Comparison of ENCODE assay signal across 10 mouse cellular contexts in the genomic region with DNA sequence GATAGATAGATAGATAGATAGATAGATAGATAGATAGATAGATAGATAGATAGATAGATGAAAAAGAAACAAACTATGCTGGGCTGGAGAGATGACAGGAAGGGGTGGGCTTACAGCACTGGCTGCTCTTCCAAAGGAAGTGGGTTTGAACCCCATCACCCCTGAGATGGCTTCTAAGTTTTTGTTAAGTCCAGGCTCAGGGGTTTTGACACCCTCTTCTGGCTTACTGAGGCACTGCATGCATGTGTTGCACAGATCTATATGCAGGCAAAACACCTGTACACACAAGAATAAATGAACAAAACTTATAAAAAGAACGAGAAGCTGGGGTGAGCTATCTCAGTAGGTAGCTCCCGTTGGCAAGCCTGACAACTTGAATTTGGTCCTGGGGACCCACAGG. TPM values are rescaled to one million over a fixed set of nuclear protein-coding genes. Genes with fewer than 3 reads are reported as not detected.
DNase-seq lines count a peak whose midpoint lies in the region; ATAC-seq and TF ChIP-seq lines count a peak whose summit lies in the region.
"Had no signal": no experiment of that assay in that cellular context is flagged by ENCODE, and none has a peak within 500 bp of the region (broad histone marks: within the 10 kb centered on the region; RNA-seq: fewer than 3 reads in every experiment).

No protein-coding gene starts in this region.

- no peak for TF ChIP-seq POLR2A in lung, adult 2 months (IDR thresholded peaks at IDR 0.05; ENCODE audit: borderline replicate concordance, extremely low read depth, low read depth, low read length)
- TF ChIP-seq POLR2A in thymus, adult 2 months (IDR thresholded peaks at IDR 0.05; ENCODE audit: control insufficient read depth, extremely low read depth, insufficient read depth, low read length, poor library complexity) = no peak

- WGBS in lung, adult 2 months = 47% methylated on average over 2 of the region's 2 CpGs
- 33% methylated on average over 2 of the region's 2 CpGs for whole genome bisulfite sequencing in thymus, adult 2 months
- WGBS in hindbrain, embryonic 11.5 days = 70% methylated on average over 2 of the region's 2 CpGs

- no peaks in the 10 kb centered on the region for H3K27me3 ChIP-seq in thymus, adult 2 months (ENCODE audit: control insufficient read depth, insufficient read depth, low read length)
- H3K27me3 ChIP-seq in hindbrain, embryonic 11.5 days (ENCODE audit: control insufficient read depth, insufficient read depth, low read length) = no peaks in the 10 kb centered on the region
- H3K27me3 ChIP-seq: intestine, embryonic 15.5 days had no signal

- no peak overlapping the region for H3K9ac ChIP-seq in hindbrain, embryonic 11.5 days (ENCODE audit: low read depth, low read length)
- H3K9ac ChIP-seq: intestine, embryonic 15.5 days had no signal

- no peak overlapping the region for H3K4me3 ChIP-seq in lung, adult 2 months (replicated peaks; ENCODE audit: extremely low read depth, low read depth, low read length)
- no peak overlapping the region for H3K4me3 ChIP-seq in thymus, adult 2 months (ENCODE audit: control insufficient read depth, insufficient read depth, low read length)
- no peak overlapping the region for H3K4me3 ChIP-seq in hindbrain, embryonic 11.5 days (ENCODE audit: low read depth, low read length)
- H3K4me3 ChIP-seq: intestine, embryonic 15.5 days; myocyte had no signal

- no peaks in the 10 kb centered on the region for H3K4me1 ChIP-seq in lung, adult 2 months (ENCODE audit: control insufficient read depth, insufficient read depth, low read length)
- no peaks in the 10 kb centered on the region for H3K4me1 ChIP-seq in thymus, adult 2 months (replicated peaks; ENCODE audit: control insufficient read depth, insufficient read depth, low read length)
- H3K4me1 ChIP-seq in hindbrain, embryonic 11.5 days (replicated peaks; ENCODE audit: control insufficient read depth, insufficient read depth, low read length) = no peaks in the 10 kb centered on the region
- H3K4me1 ChIP-seq: intestine, embryonic 15.5 days had no signal

- H3K4me2 ChIP-seq in hindbrain, embryonic 11.5 days (replicated peaks; ENCODE audit: low read depth, low read length) = no peak overlapping the region
- H3K4me2 ChIP-seq: intestine, embryonic 15.5 days had no signal

- ATAC-seq in hindbrain, embryonic 11.5 days (ENCODE audit: low FRiP score) = no peak
- ATAC-seq: intestine, embryonic 15.5 days had no signal

- no peaks in the 10 kb centered on the region for H3K36me3 ChIP-seq in thymus, adult 2 months (ENCODE audit: control insufficient read depth, insufficient read depth, low read length)
- no peaks in the 10 kb centered on the region for H3K36me3 ChIP-seq in hindbrain, embryonic 11.5 days (ENCODE audit: control insufficient read depth, insufficient read depth, low read length)
- H3K36me3 ChIP-seq: intestine, embryonic 15.5 days had no signal

- DNase-seq in layer of hippocampus, adult 11-12 months (ENCODE audit: low spot score) = peak; percentile 20
- DNase-seq in layer of hippocampus, postnatal 14 days (ENCODE audit: low spot score in 2 of 2) = no peak
- DNase-seq in T-cell, adult 2 months (ENCODE audit: low spot score) = peak; percentile 82
- peak; percentile 30 for DNase-seq in lung, adult 2 months
- peak; percentile 81 for DNase-seq in thymus, adult 2 months
- no peak for DNase-seq in Muller cell, postnatal 12 days (ENCODE audit: inconsistent ontology term)
- DNase-seq in hindbrain, embryonic 11.5 days (ENCODE audit: low spot score) = no peak
- no peak for DNase-seq in urinary bladder, postnatal 14 days (ENCODE audit: low spot score)

- no peaks in the 10 kb centered on the region for H3K9me3 ChIP-seq in hindbrain, embryonic 11.5 days (ENCODE audit: control insufficient read depth, low read length)
- H3K9me3 ChIP-seq: intestine, embryonic 15.5 days had no signal

- peak; percentile 32 for TF ChIP-seq CTCF in lung, adult 2 months (IDR thresholded peaks at IDR 0.05; ENCODE audit: insufficient read depth, low read length)
- no peak for TF ChIP-seq CTCF in thymus, adult 2 months (IDR thresholded peaks at IDR 0.05; ENCODE audit: borderline replicate concordance, control insufficient read depth, extremely low read depth, insufficient read depth, low read length, poor library complexity)

- H3K27ac ChIP-seq in thymus, adult 2 months (ENCODE audit: control insufficient read depth, insufficient read depth, low read length) = no peak overlapping the region
- no peak overlapping the region for H3K27ac ChIP-seq in hindbrain, embryonic 11.5 days (ENCODE audit: low read depth, low read length)
- H3K27ac ChIP-seq: intestine, embryonic 15.5 days had no signal

RNA-seq across cellular contexts. Expression of gene Jak1, which starts 55.5 kb away (rescaled TPM):
- total RNA-seq in layer of hippocampus, postnatal 14 days (2021) = 100 to 1,000 TPM; 105 to 108 TPM
- 45.2 and 55.1 TPM in 2 replicates for polyA plus RNA-seq in lung, adult 2 months (2012; rRNA removed)
- 97.7 and 109 TPM in 2 replicates for polyA plus RNA-seq in thymus, adult 2 months (2012; rRNA removed)
- 62.9 and 68.0 TPM in 2 replicates for polyA plus RNA-seq in hindbrain, embryonic 11.5 days (2014; fragmentation: Nextera tagmentation; extraction: Ambion mirVana)

Comparison
In these comparisons a context has a peak if more than half of its experiments do, and no peak if none do; other contexts are left out.
1. DNase-seq: peak in layer of hippocampus, adult 11-12 months (single experiment), T-cell, adult 2 months (single experiment), lung, adult 2 months (single experiment) and thymus, adult 2 months (single experiment); none in layer of hippocampus, postnatal 14 days (0 of 2), Muller cell, postnatal 12 days (single experiment), hindbrain, embryonic 11.5 days (single experiment) and urinary bladder, postnatal 14 days (single experiment).